Mouse (Mus musculus) embryonic fibroblast, embryonic 13.5 days (primary cell): ENCODE data around the gene Oxa1l.

Source experiments
- CTCF ChIP-seq: IDR thresholded peaks from 2 replicates; pipeline ENCODE4 v1.5.1; 2011; ENCODE audit warnings: mild to moderate bottlenecking, control low read depth, low read length, moderate library complexity, borderline replicate concordance; ENCODE audit not compliant: insufficient read depth
- POLR2A ChIP-seq: IDR thresholded peaks from 2 replicates; pipeline ENCODE4 v1.6.1; 2011; ENCODE audit warnings: low read depth, mild to moderate bottlenecking, control low read depth, low read length, moderate library complexity

DNA sequence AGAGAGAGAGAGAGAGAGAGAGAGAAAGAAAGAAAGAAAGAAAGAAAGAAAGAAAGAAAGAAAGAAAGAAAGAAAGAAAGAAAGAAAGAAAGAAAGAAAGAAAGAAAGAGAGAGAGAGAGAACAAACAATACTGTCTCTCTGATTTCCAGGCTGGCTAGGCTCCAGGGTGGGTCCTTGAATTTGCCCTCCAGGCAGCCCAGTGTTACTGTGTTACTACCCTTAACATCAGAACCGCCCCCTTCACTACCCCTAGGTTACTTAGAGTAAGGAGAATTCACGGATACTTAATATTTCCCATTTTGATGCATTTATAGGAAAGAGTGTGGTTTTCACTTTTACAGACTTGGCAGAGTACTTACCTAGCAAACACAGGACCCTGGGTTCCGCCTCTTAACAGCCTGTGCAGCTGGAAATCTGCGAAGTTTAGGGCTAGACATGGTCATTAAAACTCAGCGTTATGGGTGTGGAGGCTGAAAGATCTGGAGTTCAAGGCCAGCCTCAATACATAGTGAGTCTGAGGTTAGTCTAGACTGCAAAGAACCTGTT is 55.7 kb downstream of the Oxa1l start:
- TF ChIP-seq CTCF (no peak), POLR2A (no peak)
